Mouse (Mus musculus) small intestine, adult 2 months (tissue): Measurements from ENCODE around the gene AU022252. TPM values are rescaled to one million over a fixed set of nuclear protein-coding genes. Genes with fewer than 3 reads are reported as not detected.

Source experiments
- H3K27ac ChIP-seq: fragments of 200-500 bp; 2 replicates; pipeline ENCODE4 v1.5.1; 2012; ENCODE audit warnings: low read depth, low read length, control low read depth, inconsistent platforms; ENCODE audit not compliant: insufficient read depth
- H3K27me3 ChIP-seq: fragments of 200-500 bp; 2 replicates; pipeline ENCODE4 v1.6.1; 2012; ENCODE audit warnings: mild to moderate bottlenecking, moderate library complexity, low read length, inconsistent platforms; ENCODE audit not compliant: control insufficient read depth, insufficient read depth
- H3K36me3 ChIP-seq: fragments of 200-500 bp; 2 replicates; pipeline ENCODE4 v1.6.1; 2012; ENCODE audit warnings: mild to moderate bottlenecking, low read length, control low read depth, inconsistent platforms; ENCODE audit not compliant: control insufficient read depth, insufficient read depth
- H3K4me1 ChIP-seq: fragments of 200-500 bp; 2 replicates; pipeline ENCODE4 v1.6.1; 2012; ENCODE audit warnings: low read length, inconsistent platforms, mixed read lengths; ENCODE audit not compliant: control insufficient read depth, insufficient read depth, insufficient read length
- H3K4me3 ChIP-seq: fragments of 200-500 bp; 2 replicates; pipeline ENCODE4 v1.5.1; 2012; ENCODE audit warnings: low read depth, mild to moderate bottlenecking, control low read depth, inconsistent platforms, low read length, moderate library complexity
- CTCF ChIP-seq: fragments of 200-500 bp; IDR thresholded peaks from 2 replicates; pipeline ENCODE4 v1.5.1; 2012; ENCODE audit warnings: low read depth, mild to moderate bottlenecking, control low read depth, inconsistent platforms, low read length, moderate library complexity, mixed read lengths; ENCODE audit not compliant: insufficient replicate concordance, insufficient read length; ENCODE audit errors: extremely low read depth
- POLR2A ChIP-seq: fragments of 200-500 bp; IDR thresholded peaks from 2 replicates; pipeline ENCODE4 v1.6.1; 2012; ENCODE audit warnings: low read depth, mild to moderate bottlenecking, control low read depth, inconsistent platforms, low read length, moderate library complexity
- WGBS: fragments of 180-500 bp; shearing (Covaris S2); methylation state at CpG from one replicate; pipeline ENCODE4 v1.1.7; 2018; 5-methylcytosine and 5-hydroxymethylcytosine counted together
- polyA plus RNA-seq: library from polyadenylated mRNA; depleted of rRNA; stranded (reverse); fragments of >200 nt; gene quantifications from 2 replicates; pipeline ENCODE4 v1.2.3, GENCODE M21; 2012

The AU022252 gene
- polyA plus RNA-seq, 1 experiment = 1.9 TPM

DNA sequence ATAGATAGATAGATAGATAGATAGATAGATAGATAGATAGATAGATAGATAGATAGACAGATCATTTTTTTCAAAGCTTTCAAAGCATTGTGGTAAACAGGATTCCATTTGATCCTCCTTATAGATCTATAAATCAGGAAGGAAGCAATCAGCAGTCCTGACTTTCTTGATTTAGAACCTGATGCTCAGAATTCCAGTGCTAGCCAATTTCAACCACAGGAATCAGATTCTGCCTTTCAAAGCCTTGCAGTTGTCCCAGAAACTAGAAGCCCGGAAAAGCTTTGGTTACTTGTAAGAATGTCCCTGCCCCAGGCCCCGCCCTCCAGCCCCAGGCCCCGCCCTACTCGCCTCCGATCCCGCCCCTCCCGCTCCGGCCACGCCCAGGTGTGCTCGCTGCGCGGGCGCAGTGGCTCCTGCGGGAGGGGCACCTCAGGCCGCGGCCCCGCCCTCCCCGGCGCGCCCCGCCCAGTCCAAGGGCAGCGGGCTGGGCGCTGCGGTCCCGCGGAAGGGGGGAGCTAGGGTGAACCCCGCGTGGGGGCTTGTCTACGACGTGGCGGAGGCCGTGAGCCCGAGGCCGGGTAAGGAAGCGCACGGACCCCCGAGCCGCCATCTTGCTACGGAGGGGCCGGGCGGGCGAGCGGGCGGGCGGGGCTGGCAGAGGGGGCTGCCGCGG, 37.5 kb downstream of the AU022252 start, which contains the start of gene Svbp:
TSS of gene Svbp (plus strand) at position 398 of the 673 bp plus-strand sequence.
- Histone ChIP-seq H3K27ac (no peak within 1 kb of the TSS), H3K36me3 (no peaks in the 10 kb centered on the region), H3K27me3 (no peaks in the 10 kb centered on the region), H3K4me1 (no peaks in the 10 kb centered on the region), H3K4me3 (peak within 1 kb of the TSS; percentile 87)
- under 1% methylated on average over 35 of the region's 47 CpGs for WGBS
- peak; percentile 37; the same call in 1 of the 2 replicates for TF ChIP-seq POLR2A
- no peak for TF ChIP-seq CTCF

DNA sequence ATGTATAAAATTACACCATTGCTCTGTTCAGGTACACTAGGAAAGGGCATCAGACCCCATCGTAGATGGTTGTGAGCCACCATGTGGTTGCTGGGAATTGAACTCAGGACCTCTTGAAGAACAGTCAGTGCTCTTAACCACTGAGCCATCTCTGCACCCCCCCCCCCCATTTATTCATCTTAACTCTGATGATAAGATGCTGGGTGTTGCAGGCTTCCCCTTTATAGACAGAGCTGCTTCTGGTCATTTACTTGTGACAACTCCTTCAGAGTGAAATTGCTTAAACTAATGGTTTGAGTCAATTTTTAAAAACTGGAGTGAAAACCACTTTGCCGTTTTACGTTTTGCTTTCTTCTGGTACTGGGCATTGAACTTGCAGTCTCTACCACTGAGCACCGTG, 39.8 kb downstream of the AU022252 start:
- H3K27ac ChIP-seq = no peak overlapping the region
- no peaks in the 10 kb centered on the region for H3K36me3 ChIP-seq
- H3K4me3 ChIP-seq = no peak overlapping the region
- TF ChIP-seq CTCF = no peak
- TF ChIP-seq POLR2A = no peak
- no peaks in the 10 kb centered on the region for H3K4me1 ChIP-seq
- no peaks in the 10 kb centered on the region; the same call in 1 of the 2 replicates for H3K27me3 ChIP-seq
- 88% methylated on average over 4 of the region's 4 CpGs for WGBS

DNA sequence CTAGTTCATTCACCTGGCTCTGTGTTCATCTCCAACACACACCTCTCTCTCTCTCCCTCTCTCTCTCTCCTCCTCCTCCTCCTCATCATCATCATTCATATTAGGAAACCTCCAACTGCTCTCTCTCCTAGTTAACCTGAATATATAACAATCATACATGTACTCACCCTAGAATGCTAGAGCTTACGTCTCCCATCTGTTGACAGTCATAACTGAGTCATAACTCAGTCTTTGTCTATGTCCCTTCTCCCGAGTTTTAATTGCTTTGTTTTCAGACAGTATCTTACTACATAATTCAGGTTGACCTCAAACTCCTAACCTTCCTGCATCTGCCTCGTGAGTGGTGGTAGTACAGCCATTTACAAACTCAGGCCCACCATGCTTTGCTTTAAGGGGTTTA, 41.2 kb downstream of the AU022252 start:
- Histone ChIP-seq H3K4me3 (no peak overlapping the region), H3K27ac (no peak overlapping the region), H3K36me3 (no peaks in the 10 kb centered on the region), H3K4me1 (no peaks in the 10 kb centered on the region), H3K27me3 (no peaks in the 10 kb centered on the region; the same call in 1 of the 2 replicates)
- TF ChIP-seq CTCF = no peak
- no peak for TF ChIP-seq POLR2A
- WGBS = 62% methylated on average over 3 of the region's 3 CpGs

DNA sequence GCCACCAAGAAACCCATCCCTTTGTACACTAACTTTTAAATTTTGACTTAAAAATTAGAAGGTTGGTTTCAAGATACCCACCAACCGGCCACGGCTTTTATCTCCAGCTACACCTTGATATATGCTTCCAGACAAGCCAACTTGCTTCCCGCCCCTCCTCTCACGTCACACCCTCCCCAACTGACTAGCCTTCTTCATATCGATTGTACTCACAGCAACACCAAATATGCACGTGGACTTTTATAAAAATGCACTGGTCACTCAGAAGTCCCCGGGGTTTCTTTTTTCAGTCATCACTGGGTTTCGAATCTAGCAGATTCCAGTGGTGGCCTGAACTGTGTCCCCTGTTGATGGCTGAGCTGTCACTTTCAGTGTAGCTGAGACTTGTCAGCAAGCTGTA, 41.9 kb downstream of the AU022252 start:
- 52% methylated on average over 8 of the region's 8 CpGs for WGBS
- Histone ChIP-seq H3K4me3 (no peak overlapping the region), H3K27ac (no peak overlapping the region), H3K4me1 (no peaks in the 10 kb centered on the region), H3K27me3 (no peaks in the 10 kb centered on the region; the same call in 1 of the 2 replicates), H3K36me3 (no peaks in the 10 kb centered on the region)
- no peak for TF ChIP-seq CTCF
- no peak for TF ChIP-seq POLR2A

DNA sequence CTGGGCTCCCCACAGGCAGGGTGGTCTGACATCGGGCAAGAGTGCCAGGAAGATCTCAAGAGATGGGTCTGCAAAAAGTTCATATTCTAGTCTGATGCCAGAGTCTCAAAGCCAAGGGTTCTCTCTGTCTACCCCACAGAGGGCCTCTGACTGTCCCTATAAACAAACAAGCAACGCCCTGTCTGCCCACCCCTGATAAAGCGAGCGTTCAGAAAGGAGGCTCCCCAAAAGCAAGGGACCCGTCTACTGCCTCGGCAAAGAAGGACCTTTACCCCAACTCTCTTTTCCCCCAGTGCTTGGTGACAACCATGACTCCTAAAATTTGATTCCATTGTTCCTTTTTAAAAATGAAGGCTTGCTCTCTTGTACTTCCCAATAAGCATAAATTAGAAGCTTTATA, 42.6 kb downstream of the AU022252 start, which contains the start of gene Ermap:
TSS of gene Ermap (minus strand) at position 148 of the 400 bp plus-strand sequence.
- H3K27me3 ChIP-seq = no peaks in the 10 kb centered on the region; the same call in 1 of the 2 replicates
- TF ChIP-seq CTCF (no peak), POLR2A (no peak)
- WGBS = 50% methylated on average over 6 of the region's 6 CpGs

DNA sequence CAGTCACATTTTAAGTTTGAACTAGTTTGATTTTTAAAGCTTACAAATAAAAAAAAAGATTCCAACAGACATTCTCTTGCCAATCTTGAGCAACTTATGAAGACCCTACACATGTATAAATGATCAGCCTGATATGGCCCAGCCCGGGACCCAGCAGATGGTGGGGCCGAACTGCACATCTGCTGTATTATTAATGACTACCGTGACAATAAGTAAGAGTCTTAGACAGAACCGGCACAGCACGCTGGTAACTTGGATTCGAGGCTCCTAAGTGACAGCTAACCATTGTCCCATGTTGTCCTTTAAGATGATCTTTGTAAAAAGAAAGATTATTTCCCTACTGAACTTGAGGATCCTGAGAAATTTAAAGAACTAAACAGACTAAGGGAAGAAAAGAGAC, 43.1 kb downstream of the AU022252 start:
- no peak overlapping the region for H3K27ac ChIP-seq
- H3K4me3 ChIP-seq = no peak overlapping the region
- 77% methylated on average over 6 of the region's 6 CpGs for WGBS
- H3K27me3 ChIP-seq = no peaks in the 10 kb centered on the region; the same call in 1 of the 2 replicates
- no peaks in the 10 kb centered on the region for H3K4me1 ChIP-seq
- TF ChIP-seq POLR2A (no peak), CTCF (no peak)
- H3K36me3 ChIP-seq = no peaks in the 10 kb centered on the region

More for the DNA sequence above, 42.6 kb downstream of the AU022252 start, which contains the start of gene Ermap:
- no peak within 1 kb of the TSS for H3K27ac ChIP-seq
- H3K4me3 ChIP-seq = no peak within 1 kb of the TSS
- H3K36me3 ChIP-seq = no peaks in the 10 kb centered on the region
- no peaks in the 10 kb centered on the region for H3K4me1 ChIP-seq

DNA sequence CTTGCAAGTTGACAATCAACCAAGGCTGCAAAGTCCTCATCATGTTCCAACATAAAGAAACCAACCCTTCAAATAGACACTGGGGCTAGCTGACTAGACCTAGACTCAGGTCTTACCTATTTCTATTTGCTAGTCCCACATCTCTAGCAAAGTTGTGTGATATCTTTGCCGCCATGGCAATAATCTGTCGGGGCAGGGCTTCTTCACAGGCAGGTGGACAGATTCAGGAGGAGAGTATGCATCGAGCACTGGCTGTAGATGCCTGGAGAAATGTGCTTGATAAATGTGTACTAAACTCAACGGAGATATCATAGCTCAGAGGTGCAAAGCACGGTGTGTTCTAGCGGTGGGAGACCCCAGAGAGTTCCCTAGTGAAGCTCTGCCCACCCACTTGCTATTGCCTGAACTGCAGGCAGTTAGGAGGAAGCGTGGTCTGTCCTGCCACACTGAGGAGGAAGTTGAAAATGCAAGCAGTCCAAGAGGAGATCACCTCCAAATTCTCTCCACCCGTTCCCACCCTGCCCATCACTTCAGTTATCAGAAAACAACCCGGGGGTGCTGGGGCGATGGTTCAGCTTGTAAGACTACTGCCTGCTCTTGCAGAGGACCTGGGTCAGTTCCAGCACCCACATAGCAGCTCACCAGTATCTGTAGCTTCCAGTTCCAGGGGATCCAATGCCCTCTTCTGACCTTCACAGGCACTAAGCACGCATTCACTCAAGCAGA, 44.3 kb downstream of the AU022252 start:
- Histone ChIP-seq H3K36me3 (no peaks in the 10 kb centered on the region), H3K4me1 (no peaks in the 10 kb centered on the region), H3K4me3 (no peak overlapping the region), H3K27ac (no peak overlapping the region), H3K27me3 (no peaks in the 10 kb centered on the region; the same call in 1 of the 2 replicates)
- TF ChIP-seq POLR2A (no peak), CTCF (no peak)
- 20% methylated on average over 11 of the region's 11 CpGs for WGBS
